Mouse (Mus musculus) CD4-positive, CD25-positive, alpha-beta regulatory T cell, adult 2 months (primary cell): Measurements from ENCODE around the gene Atp2b2.

Source experiments
- DNase-seq: peaks from one replicate; pipeline ENCODE4 v3.0.0-alpha.2; 2012; ENCODE audit warnings: low read depth, low spot score

Atp2b2 gene

GRCm38 (mm10) chr6:113947515-113947914 lies 94.9 kb downstream of the Atp2b2 start:
- DNase-seq: no peak

GRCm38 (mm10) chr6:113942355-113942754 lies 100.1 kb downstream of the Atp2b2 start:
- DNase-seq: no peak

- no peak for DNase-seq
These were observed 101.1 kb downstream of the Atp2b2 start for GRCm38 (mm10) chr6:113941324-113941723.

GRCm38 (mm10) chr6:113939442-113939841 lies 103.0 kb downstream of the Atp2b2 start:
- no peak for DNase-seq

GRCm38 (mm10) chr6:113936811-113937508 lies 105.5 kb downstream of the Atp2b2 start:
- no peak for DNase-seq

- DNase-seq: no peak
These were observed 106.3 kb downstream of the Atp2b2 start for GRCm38 (mm10) chr6:113936111-113936510.

- no peak for DNase-seq
These were observed 107.7 kb downstream of the Atp2b2 start for GRCm38 (mm10) chr6:113934692-113935091.

GRCm38 (mm10) chr6:113933261-113934151 lies 108.9 kb downstream of the Atp2b2 start:
- DNase-seq: no peak

- DNase-seq: no peak
These were observed 113.1 kb downstream of the Atp2b2 start for GRCm38 (mm10) chr6:113929191-113929875.

- no peak for DNase-seq
These were observed 119.2 kb downstream of the Atp2b2 start for GRCm38 (mm10) chr6:113923249-113923648.

- DNase-seq: no peak
These were observed 121.9 kb downstream of the Atp2b2 start for GRCm38 (mm10) chr6:113920466-113920865.

GRCm38 (mm10) chr6:113912753-113913152 lies 129.7 kb downstream of the Atp2b2 start:
- DNase-seq: no peak

- DNase-seq: peak; percentile 6
These were observed 131.3 kb downstream of the Atp2b2 start for GRCm38 (mm10) chr6:113911094-113911493.

GRCm38 (mm10) chr6:113910411-113911055 lies 131.9 kb downstream of the Atp2b2 start:
- no peak for DNase-seq

- no peak for DNase-seq
These were observed 132.6 kb downstream of the Atp2b2 start for GRCm38 (mm10) chr6:113909836-113910235.

GRCm38 (mm10) chr6:113908066-113908465 lies 134.3 kb downstream of the Atp2b2 start:
- DNase-seq: no peak

- no peak for DNase-seq
These were observed 138.0 kb downstream of the Atp2b2 start for GRCm38 (mm10) chr6:113904406-113904805.

- no peak for DNase-seq
These were observed 146.4 kb downstream of the Atp2b2 start for GRCm38 (mm10) chr6:113896023-113896422.

GRCm38 (mm10) chr6:113894008-113894407 lies 148.4 kb downstream of the Atp2b2 start:
- DNase-seq: no peak

- DNase-seq: no peak
These were observed 150.2 kb downstream of the Atp2b2 start for GRCm38 (mm10) chr6:113892091-113892674.
